Mouse (Mus musculus): ENCODE measurements around the gene Hdac7. TPM values are rescaled to one million over a fixed set of nuclear protein-coding genes. Genes with fewer than 3 reads are reported as not detected.

The Hdac7 gene
- polyA plus RNA-seq, 2 experiments from 2014 or later, result 58.8 to 69.5 TPM

- ATAC-seq, result no peak
Observed at GRCm38 (mm10) chr15:97787799-97788667, 56.3 kb downstream of the Hdac7 start.

DNA sequence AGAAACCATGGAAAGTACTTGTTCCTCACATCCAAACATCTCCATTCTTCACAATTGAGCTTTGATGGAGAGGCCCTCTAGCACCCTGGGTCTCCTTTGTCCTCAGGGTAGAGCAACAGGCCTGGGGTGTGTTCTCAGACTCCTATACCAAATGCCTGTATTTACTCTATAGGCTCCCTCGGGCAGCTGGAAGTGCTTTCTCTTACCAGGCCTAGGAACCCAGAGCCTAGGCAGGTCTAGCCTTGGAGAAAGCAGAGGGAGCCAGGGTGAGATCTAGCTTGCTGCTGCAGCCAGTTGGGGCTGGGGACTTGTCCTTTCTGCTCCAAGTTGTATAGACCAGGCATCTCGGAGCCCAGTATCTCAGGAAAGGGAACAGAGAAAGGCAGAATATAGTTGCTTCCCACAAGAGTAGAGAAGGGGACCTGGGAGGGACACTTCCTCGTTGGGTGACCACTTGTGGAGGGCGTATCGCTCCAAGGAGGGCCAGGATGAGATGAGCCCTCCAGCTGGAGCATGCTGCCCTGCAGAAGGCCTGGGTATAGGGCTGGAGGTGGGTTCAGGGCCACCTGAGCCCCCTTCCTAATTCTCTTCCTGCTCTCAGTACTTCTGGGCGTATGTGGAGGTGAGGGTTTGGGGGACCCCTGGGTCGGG, 57.0 kb downstream of the Hdac7 start:
- no peak for ATAC-seq

DNA sequence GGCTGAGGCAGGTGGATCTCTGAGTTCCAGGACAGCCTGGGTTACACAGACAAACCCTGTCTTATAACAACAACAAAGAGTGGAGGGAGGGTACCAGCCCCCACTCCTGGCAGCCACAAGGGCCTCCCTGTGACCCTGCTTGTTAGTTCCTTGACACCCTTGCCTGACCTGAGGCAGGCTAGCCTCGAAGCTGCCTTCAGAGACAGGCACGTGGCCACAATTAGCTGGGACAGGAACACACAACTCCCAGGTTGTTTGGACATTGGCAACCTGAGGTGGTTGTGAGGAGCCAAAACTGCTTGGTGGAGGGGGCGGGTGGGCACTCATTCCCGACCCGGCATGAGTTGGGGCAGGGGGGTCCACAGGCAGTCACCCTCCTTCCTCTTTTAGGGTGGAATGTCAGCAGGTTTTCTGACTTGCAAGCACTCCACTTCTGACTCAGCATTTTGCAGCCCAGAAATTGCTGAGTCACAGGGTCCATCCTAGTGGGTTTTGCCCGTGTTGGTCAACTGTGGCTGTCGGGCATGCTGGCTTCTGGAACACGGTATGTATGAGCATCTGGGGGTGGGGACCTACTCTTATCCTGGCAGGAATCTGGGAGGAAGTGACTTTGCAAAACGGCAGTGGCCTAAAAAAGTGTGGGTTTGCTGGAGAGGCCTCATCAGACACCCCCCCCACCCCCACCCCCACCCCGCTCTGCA, 57.7 kb downstream of the Hdac7 start:
- ATAC-seq, result no peak

DNA sequence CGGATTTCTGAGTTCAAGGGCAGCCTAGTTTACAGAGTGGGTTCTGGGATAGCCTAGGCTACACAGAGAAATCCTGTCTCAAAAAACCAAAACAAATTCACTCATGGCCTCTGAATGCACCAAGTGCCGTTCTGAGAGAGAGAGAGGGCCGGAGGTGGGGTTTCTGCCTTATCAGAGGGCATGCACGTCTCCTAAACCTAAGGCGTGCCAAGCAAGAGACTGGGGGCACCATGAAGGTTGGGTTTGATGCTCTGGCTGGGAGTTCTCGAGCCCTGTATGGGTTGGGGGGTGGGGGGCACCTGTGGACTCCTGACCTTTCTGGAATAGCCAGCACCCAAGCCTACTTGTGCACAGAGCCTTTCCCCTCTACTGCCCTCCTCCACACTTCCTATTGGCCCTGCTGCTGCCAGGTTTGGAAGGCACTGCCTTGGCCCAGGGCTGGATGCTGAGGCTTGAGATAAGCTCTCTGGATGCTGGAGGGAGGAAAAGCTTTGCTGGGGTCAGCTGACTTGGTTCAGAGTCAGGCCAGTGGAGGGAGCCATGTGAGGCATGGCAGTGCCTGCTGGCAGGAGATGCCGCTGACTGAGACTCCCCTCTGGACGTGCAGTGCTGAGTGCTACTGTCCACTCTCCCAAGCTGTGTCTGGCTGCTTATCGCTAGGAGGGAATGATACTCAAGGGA, 58.4 kb downstream of the Hdac7 start:
- no peak for ATAC-seq

- peak; percentile 12 for ATAC-seq
Observed at GRCm38 (mm10) chr15:97784561-97785161, 59.6 kb downstream of the Hdac7 start.

DNA sequence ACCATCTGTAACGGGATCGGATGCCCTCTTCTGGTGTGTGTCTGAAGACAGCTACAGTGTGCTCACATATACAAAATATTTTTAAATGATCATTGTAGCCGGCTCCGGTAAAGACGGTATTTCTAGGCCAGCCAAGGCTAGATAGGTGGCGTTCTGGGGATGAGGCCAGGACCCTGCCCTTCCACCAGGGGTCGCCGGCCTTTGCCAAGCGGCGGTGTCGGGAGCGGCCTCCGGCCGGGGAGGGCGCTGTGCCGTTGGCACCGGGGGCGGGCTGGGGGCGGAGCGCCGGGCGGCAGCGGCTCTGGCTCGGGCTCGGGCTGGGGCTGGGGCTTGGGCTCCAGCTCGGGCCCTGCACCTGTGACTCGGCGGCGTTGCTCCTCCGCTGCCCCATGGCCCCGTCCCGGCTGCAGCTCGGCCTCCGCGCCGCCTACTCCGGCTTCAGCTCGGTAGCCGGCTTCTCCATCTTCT, 60.2 kb downstream of the Hdac7 start:
- peak; percentile 72 for ATAC-seq

DNA sequence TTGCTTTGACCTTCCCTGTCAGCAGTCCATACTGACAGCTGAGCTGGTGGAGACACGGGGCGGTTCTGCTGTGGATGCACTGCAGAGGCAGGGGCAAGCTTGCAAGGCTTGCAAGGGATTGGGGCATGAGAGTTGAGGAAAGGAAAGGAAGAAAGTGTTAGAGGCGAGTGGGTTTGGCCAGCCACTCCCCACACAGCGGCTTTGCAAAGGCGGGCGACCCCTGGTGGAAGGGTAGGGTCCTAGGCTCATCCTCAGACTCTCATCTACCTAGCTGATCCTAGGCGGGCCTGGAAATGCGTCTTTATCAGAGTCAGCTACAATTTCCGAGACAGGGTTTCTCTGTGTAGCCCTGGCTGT, 61.6 kb downstream of the Hdac7 start:
- peak; percentile 34 for ATAC-seq

GRCm38 (mm10) chr15:97781961-97782748, 62.1 kb downstream of the Hdac7 start:
- ATAC-seq, result no peak

GRCm38 (mm10) chr15:97780611-97781031, 63.7 kb downstream of the Hdac7 start:
- ATAC-seq, result peak; percentile 17

DNA sequence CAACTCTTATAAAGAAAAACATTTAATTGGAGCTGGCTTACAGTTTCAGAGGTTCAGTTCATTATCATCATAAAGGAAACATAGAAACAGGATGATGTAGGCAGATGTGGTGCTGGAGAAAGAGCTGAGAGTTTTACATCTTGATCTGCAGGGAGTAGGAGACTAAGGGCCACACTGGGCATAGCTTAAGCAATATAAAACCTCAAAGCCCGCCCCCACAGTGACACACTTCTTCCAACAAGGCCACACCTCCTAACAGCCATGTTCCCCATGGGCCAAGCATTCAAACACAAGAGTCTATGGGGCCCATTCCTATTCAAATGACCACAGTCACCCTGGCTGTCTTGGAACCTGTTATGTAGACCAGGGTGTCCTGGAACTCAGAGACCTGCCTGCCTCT, 64.7 kb downstream of the Hdac7 start:
- ATAC-seq, result no peak

DNA sequence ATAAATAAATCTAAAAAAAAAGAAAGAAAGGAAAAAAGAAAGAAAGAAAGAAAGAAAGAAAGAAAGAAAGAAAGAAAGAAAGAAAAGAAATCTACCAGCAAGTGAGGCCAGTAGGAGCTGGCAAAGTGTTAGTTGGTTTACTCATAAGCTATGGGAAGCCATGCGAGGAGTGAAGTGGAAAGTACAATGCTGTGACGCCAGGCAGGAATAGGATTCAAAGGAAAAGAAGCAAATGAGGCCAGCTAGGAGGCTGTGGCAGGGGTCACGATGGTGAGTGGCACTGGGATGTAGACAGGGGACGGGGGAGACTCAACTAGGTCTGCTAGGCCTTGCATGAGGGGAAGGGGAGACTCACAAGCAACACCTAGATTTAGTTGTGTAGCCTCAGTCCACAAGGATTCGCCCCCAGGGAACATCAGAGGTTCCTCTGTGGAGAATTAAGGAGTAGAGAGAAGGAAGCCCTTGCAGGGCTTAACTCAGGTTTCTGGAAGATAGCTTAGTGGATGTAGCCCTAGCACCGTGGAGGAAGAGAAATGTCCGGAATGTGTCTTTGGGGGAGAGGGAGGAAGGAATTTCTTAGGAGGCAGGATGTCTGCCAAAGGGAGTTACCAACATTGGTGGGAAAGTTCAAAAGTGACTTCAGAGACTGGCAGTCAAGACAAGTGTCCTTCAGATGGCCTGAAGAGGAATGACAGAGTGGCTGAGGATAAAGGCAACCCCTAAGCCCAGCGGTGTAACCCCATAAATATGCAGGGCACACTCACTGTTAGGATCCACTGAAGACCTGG, 65.8 kb downstream of the Hdac7 start, which contains the start of gene Slc48a1:
Slc48a1 (plus strand) TSS at position 210 of the 788 bp plus-strand sequence.
- no peak for ATAC-seq

GRCm38 (mm10) chr15:97776919-97777318, 67.4 kb downstream of the Hdac7 start:
- ATAC-seq, result no peak

- ATAC-seq, result peak; percentile 46
Observed at GRCm38 (mm10) chr15:97776514-97776913, 67.8 kb downstream of the Hdac7 start.

GRCm38 (mm10) chr15:97773961-97774370, 70.3 kb downstream of the Hdac7 start:
- no peak for ATAC-seq

GRCm38 (mm10) chr15:97773108-97773507, 71.2 kb downstream of the Hdac7 start:
- no peak for ATAC-seq

- ATAC-seq, result no peak
Observed at GRCm38 (mm10) chr15:97770280-97770679, 74.0 kb downstream of the Hdac7 start.

DNA sequence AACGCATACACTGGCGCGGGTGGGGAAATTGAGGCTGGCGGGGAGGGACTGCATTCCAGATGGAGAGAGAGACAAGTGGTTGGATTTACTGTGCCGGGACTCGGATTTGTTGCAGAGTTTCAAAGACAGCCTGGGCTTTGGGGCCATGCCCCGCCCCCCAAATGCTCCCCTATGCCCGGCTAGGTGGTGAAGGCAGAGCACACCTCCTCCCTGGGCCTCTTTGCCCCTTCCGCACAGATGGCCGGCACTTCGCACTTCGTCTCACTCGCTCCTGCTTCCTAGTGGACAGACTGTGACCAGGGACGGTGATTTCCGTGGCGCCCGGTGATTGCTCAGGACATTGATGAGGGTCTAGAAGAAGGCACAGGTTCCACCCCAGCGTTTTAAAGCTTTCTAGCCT, 76.1 kb downstream of the Hdac7 start:
- peak; percentile 22 for ATAC-seq

GRCm38 (mm10) chr15:97767280-97768186, 76.8 kb downstream of the Hdac7 start, which contains the start of gene Rapgef3:
TSS of gene Rapgef3 (minus strand) at chr15:97767972.
- ATAC-seq, result peak; percentile 87

- no peak for ATAC-seq
Observed at GRCm38 (mm10) chr15:97766594-97767279, 77.6 kb downstream of the Hdac7 start.
